Mouse (Mus musculus): ENCODE results near the gene Cnbp. TPM values are rescaled to one million over a fixed set of nuclear protein-coding genes. Genes with fewer than 3 reads are reported as not detected.

The Cnbp gene
- polyA plus RNA-seq (2014; fragmentation: Nextera tagmentation; extraction: Ambion mirVana), result 742 and 747 TPM in 2 replicates

DNA sequence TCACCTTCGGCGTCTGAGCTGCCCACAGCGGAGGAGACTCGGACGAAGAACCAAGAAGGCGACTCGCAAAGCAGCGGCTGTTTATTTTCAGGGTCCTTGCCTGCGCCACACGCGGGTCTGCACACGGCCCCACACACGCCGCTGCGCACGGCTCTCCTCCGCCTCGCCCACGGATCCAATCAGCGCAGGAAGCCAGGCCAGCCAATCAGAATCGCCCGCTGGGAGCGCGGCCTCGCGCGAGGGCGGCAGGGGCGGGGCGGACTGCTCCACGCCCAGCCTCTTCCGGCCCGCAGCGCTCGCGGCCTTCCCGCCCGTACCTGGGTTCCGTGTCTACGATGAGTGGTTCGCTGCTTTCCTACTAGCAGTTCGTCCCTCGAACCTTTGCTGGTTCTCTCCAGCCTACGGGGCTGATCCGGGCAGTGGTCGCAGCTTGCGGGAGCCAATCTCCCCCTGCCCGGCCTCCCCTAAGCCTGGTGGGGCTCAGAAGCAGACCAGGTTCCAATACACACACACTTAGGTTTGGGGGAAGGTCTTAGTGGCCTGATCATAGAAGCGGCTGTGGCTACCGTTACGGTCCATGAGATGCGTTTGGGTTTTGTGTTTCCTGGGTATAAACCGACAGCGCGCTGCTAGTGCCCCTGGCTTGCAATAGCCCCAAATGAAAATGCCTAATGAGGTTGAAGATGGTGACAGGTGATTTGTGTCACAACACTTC is at the start of gene Cnbp:
Gene Cnbp (minus strand): TSS at position 207 of the 715 bp plus-strand sequence.
- Histone ChIP-seq H3K9me3 (ENCODE audit: control insufficient read depth, low read length) (no peaks in the 10 kb centered on the region), H3K4me1 (ENCODE audit: control insufficient read depth in 2 of 2, insufficient read depth in 2 of 2, low read length in 2 of 2) (peaks cover 0 to 26% of the 10 kb centered on the region in 2 experiments; a peak in 3 of 4 replicates), H3K9ac (ENCODE audit: low read length) (peak within 1 kb of the TSS; percentile 99), H3K27ac (replicated peaks in 1 of 2; ENCODE audit: control insufficient read depth in 1 of 2, insufficient read depth in 1 of 2, low read depth in 2 of 2, low read length in 2 of 2) (peak within 1 kb of the TSS; percentile 87 to 91), H3K27me3 (ENCODE audit: control insufficient read depth, insufficient read depth, low read length) (no peaks in the 10 kb centered on the region), H3K4me3 (ENCODE audit: control insufficient read depth in 1 of 2, insufficient read depth in 1 of 2, low read depth in 1 of 2, low read length in 2 of 2) (peak within 1 kb of the TSS; percentile 70 to 96), H3K36me3 (ENCODE audit: control insufficient read depth, insufficient read depth, low read length) (peaks cover 16% of the 10 kb centered on the region; the same call in 1 of the 2 replicates), H3K4me2 (ENCODE audit: low read length) (peak within 1 kb of the TSS; percentile 91)
- under 1% methylated on average over 55 of the region's 55 CpGs for WGBS
- peak; percentile 96 for ATAC-seq (ENCODE audit: insufficient number of reproducible peaks, insufficient read depth, low FRiP score, low read depth)

DNA sequence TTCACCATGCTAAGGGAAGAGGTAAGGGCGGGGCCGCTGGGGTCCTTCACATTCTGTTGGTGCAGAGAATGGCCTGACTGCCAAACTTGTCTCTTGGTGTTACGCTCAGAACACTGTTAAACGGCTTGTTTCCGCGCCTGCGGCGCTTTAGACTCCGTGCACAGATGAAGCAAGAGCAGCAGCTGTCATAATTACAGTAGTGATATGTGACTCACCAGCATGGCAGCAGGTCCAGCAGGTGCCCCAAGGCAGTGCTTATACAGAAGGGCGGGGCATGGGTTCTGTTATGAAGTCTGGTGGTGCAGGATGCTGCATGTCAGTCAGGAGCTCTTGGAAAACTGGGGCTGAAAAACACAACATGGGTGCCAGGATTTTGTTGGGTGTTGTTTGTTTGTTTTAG is 47.1 kb upstream of the Cnbp start:
- Histone ChIP-seq H3K27ac (replicated peaks in 1 of 2; ENCODE audit: control insufficient read depth in 1 of 2, insufficient read depth in 1 of 2, low read depth in 2 of 2, low read length in 2 of 2) (no peak overlapping the region), H3K4me1 (ENCODE audit: control insufficient read depth in 2 of 2, insufficient read depth in 2 of 2, low read length in 2 of 2) (no peaks in the 10 kb centered on the region), H3K4me3 (ENCODE audit: control insufficient read depth in 1 of 2, insufficient read depth in 1 of 2, low read depth in 1 of 2, low read length in 2 of 2) (no peak overlapping the region), H3K9ac (ENCODE audit: low read length) (no peak overlapping the region), H3K4me2 (ENCODE audit: low read length) (no peak overlapping the region), H3K9me3 (ENCODE audit: control insufficient read depth, low read length) (no peaks in the 10 kb centered on the region), H3K36me3 (ENCODE audit: control insufficient read depth, insufficient read depth, low read length) (peaks cover 100% of the 10 kb centered on the region), H3K27me3 (ENCODE audit: control insufficient read depth, insufficient read depth, low read length) (no peaks in the 10 kb centered on the region)
- WGBS, result 95% methylated on average over 10 of the region's 10 CpGs
- ATAC-seq (ENCODE audit: insufficient number of reproducible peaks, insufficient read depth, low FRiP score, low read depth), result no peak

DNA sequence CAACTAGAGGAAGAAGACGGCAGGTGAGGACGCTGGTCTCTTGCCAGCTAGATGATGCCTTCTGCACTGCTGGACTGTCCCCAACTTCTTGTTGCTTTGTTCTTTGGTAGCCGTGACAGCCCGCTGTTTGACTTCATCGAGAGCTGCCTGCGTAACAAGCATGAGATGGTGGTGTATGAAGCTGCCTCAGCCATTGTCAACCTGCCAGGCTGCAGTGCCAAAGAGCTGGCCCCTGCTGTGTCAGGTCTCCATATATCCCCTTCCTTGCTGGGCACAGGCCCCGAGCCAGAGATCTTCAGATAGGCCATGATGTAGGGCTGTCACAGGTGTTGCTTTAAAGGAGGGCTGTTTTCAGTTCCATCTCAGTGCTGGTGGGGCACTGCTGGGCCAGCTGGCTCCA is 43.0 kb upstream of the Cnbp start:
- Histone ChIP-seq H3K27me3 (ENCODE audit: control insufficient read depth, insufficient read depth, low read length) (no peaks in the 10 kb centered on the region), H3K4me1 (ENCODE audit: control insufficient read depth in 2 of 2, insufficient read depth in 2 of 2, low read length in 2 of 2) (peaks cover 0 to under 1% of the 10 kb centered on the region in 2 experiments; a peak in 2 of 4 replicates), H3K9me3 (ENCODE audit: control insufficient read depth, low read length) (no peaks in the 10 kb centered on the region), H3K4me2 (ENCODE audit: low read length) (no peak overlapping the region), H3K27ac (replicated peaks in 1 of 2; ENCODE audit: control insufficient read depth in 1 of 2, insufficient read depth in 1 of 2, low read depth in 2 of 2, low read length in 2 of 2) (no peak overlapping the region), H3K9ac (ENCODE audit: low read length) (no peak overlapping the region), H3K4me3 (ENCODE audit: control insufficient read depth in 1 of 2, insufficient read depth in 1 of 2, low read depth in 1 of 2, low read length in 2 of 2) (no peak overlapping the region), H3K36me3 (ENCODE audit: control insufficient read depth, insufficient read depth, low read length) (peaks cover 100% of the 10 kb centered on the region)
- 94% methylated on average over 7 of the region's 7 CpGs for WGBS
- ATAC-seq (ENCODE audit: insufficient number of reproducible peaks, insufficient read depth, low FRiP score, low read depth), result no peak

DNA sequence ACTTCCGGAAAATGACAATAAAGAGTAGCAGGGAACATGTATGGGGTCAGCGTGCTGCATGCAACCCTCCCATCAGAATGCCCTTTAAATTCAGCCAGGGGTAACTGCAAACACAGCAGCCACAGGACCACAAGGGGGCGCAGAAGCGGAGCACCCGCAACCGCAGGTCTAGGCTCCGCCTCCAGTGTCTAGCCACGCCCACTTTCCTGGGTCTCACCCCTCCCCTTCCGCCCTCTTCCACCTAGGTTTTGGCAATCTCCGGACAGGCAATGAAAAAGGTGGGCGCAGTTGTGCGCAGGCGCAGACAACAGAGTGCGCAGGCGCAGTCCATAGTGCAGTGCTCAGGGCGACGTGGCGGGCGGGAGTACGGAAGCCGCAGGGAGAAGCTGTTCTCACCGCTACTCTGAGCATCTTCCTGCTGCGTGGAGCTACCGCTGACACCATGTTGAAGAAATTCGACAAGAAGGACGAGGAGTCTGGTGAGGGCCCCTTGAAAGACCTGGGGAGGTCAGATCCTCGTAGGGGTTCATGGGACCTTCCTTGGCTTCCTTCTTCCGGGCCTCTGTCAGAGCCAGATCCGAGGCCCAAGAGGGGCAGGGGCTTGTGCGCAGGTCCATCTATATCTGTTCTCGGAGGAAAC is 36.8 kb upstream of the Cnbp start, which contains the start of gene Copg1:
Gene Copg1 (plus strand): TSS at position 221 of the 640 bp plus-strand sequence.
- peak within 1 kb of the TSS; percentile 96 for H3K9ac ChIP-seq (ENCODE audit: low read length)
- H3K4me2 ChIP-seq (ENCODE audit: low read length), result peak within 1 kb of the TSS; percentile 78
- peak within 1 kb of the TSS; percentile 79 to 88 for H3K27ac ChIP-seq (replicated peaks in 1 of 2; ENCODE audit: control insufficient read depth in 1 of 2, insufficient read depth in 1 of 2, low read depth in 2 of 2, low read length in 2 of 2)
- ATAC-seq (ENCODE audit: insufficient number of reproducible peaks, insufficient read depth, low FRiP score, low read depth), result peak; percentile 94
- H3K36me3 ChIP-seq (ENCODE audit: control insufficient read depth, insufficient read depth, low read length), result peaks cover 39% of the 10 kb centered on the region
- no peaks in the 10 kb centered on the region for H3K27me3 ChIP-seq (ENCODE audit: control insufficient read depth, insufficient read depth, low read length)
- WGBS, result under 1% methylated on average over 31 of the region's 31 CpGs
- H3K4me3 ChIP-seq (ENCODE audit: control insufficient read depth in 1 of 2, insufficient read depth in 1 of 2, low read depth in 1 of 2, low read length in 2 of 2), result peak within 1 kb of the TSS; percentile 92 to 98
- peaks cover 5 to 8% of the 10 kb centered on the region in 2 experiments; a peak in 3 of 4 replicates for H3K4me1 ChIP-seq (ENCODE audit: control insufficient read depth in 2 of 2, insufficient read depth in 2 of 2, low read length in 2 of 2)
- no peaks in the 10 kb centered on the region for H3K9me3 ChIP-seq (ENCODE audit: control insufficient read depth, low read length)

DNA sequence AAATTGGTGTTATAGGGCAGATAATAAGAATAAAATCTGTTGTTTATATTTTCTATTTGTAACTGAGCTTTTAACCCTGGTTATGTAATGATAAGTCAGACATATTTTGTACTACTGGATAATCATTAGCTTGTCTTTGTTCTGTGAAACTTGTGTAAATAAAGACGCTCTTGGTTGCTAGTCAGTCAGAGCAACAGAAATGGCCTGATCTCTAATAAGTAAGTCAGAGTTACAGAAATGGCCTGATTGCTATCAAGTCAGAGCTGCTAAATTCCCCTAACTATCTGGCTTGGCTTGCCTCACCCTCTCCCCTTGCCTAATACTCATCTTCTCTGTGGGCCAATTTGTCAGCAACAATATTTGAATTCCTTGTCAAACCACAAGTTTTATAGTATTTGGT is 35.8 kb upstream of the Cnbp start:
- H3K4me2 ChIP-seq (ENCODE audit: low read length), result no peak overlapping the region
- no peak overlapping the region for H3K4me3 ChIP-seq (ENCODE audit: control insufficient read depth in 1 of 2, insufficient read depth in 1 of 2, low read depth in 1 of 2, low read length in 2 of 2)
- ATAC-seq (ENCODE audit: insufficient number of reproducible peaks, insufficient read depth, low FRiP score, low read depth), result no peak
- H3K9ac ChIP-seq (ENCODE audit: low read length), result no peak overlapping the region
- H3K27me3 ChIP-seq (ENCODE audit: control insufficient read depth, insufficient read depth, low read length), result no peaks in the 10 kb centered on the region
- peaks cover 5 to 8% of the 10 kb centered on the region in 2 experiments; a peak in 3 of 4 replicates for H3K4me1 ChIP-seq (ENCODE audit: control insufficient read depth in 2 of 2, insufficient read depth in 2 of 2, low read length in 2 of 2)
- H3K36me3 ChIP-seq (ENCODE audit: control insufficient read depth, insufficient read depth, low read length), result peaks cover 29% of the 10 kb centered on the region
- H3K9me3 ChIP-seq (ENCODE audit: control insufficient read depth, low read length), result no peaks in the 10 kb centered on the region
- H3K27ac ChIP-seq (replicated peaks in 1 of 2; ENCODE audit: control insufficient read depth in 1 of 2, insufficient read depth in 1 of 2, low read depth in 2 of 2, low read length in 2 of 2), result no peak overlapping the region
- WGBS, result 71% methylated on average over 1 of the region's 1 CpGs

DNA sequence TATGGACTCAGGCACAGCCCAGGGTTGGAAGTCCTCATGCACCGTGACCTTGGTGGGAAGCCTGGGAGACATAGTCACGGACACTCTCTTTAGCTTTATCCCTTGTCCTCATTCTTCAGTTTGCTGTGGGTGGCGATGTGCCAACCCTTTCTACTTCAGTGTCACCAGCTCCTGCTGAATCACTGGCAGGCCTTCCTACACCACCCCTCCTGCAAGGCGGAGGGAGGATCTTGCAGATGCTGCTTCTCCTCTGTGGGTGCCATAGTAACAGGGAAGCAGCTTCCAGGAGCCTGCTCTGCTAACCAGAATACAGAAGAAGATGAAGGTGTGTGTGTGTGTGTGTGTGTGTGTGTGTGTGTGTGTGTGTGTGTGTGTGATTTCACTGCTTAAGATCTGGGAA is 31.9 kb upstream of the Cnbp start:
- no peak overlapping the region for H3K27ac ChIP-seq (replicated peaks in 1 of 2; ENCODE audit: control insufficient read depth in 1 of 2, insufficient read depth in 1 of 2, low read depth in 2 of 2, low read length in 2 of 2)
- no peak overlapping the region for H3K4me2 ChIP-seq (ENCODE audit: low read length)
- H3K4me1 ChIP-seq (ENCODE audit: control insufficient read depth in 2 of 2, insufficient read depth in 2 of 2, low read length in 2 of 2), result peaks cover 0 to 2% of the 10 kb centered on the region in 2 experiments; a peak in 1 of 4 replicates
- H3K27me3 ChIP-seq (ENCODE audit: control insufficient read depth, insufficient read depth, low read length), result no peaks in the 10 kb centered on the region
- no peaks in the 10 kb centered on the region for H3K9me3 ChIP-seq (ENCODE audit: control insufficient read depth, low read length)
- no peak for ATAC-seq (ENCODE audit: insufficient number of reproducible peaks, insufficient read depth, low FRiP score, low read depth)
- H3K36me3 ChIP-seq (ENCODE audit: control insufficient read depth, insufficient read depth, low read length), result no peaks in the 10 kb centered on the region
- H3K9ac ChIP-seq (ENCODE audit: low read length), result no peak overlapping the region
- WGBS, result 49% methylated on average over 4 of the region's 4 CpGs
- no peak overlapping the region for H3K4me3 ChIP-seq (ENCODE audit: control insufficient read depth in 1 of 2, insufficient read depth in 1 of 2, low read depth in 1 of 2, low read length in 2 of 2)

DNA sequence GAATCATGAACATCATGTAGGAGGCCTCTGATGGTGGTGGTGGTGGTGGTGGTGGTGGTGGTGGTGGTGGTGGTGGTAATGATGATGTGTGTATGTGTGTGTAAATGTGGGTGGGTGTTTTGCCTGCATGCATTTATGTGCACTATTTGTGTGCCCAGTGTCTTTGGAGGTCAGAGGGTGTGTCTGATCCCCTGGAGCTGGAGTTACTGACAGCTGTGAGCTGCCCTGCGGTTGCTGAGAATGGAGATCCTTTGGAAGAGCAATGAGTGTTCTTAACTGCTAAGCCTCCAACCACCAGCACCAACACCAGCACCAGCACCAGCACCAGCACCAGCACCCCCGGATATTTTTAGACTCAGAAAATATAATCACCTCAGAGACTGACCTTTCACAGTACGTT is 31.3 kb upstream of the Cnbp start:
- peaks cover 0 to 2% of the 10 kb centered on the region in 2 experiments; a peak in 1 of 4 replicates for H3K4me1 ChIP-seq (ENCODE audit: control insufficient read depth in 2 of 2, insufficient read depth in 2 of 2, low read length in 2 of 2)
- H3K9me3 ChIP-seq (ENCODE audit: control insufficient read depth, low read length), result no peaks in the 10 kb centered on the region
- 67% methylated on average over 3 of the region's 3 CpGs for WGBS
- no peak overlapping the region for H3K4me3 ChIP-seq (ENCODE audit: control insufficient read depth in 1 of 2, insufficient read depth in 1 of 2, low read depth in 1 of 2, low read length in 2 of 2)
- H3K27me3 ChIP-seq (ENCODE audit: control insufficient read depth, insufficient read depth, low read length), result no peaks in the 10 kb centered on the region
- ATAC-seq (ENCODE audit: insufficient number of reproducible peaks, insufficient read depth, low FRiP score, low read depth), result no peak
- no peak overlapping the region for H3K9ac ChIP-seq (ENCODE audit: low read length)
- no peak overlapping the region for H3K27ac ChIP-seq (replicated peaks in 1 of 2; ENCODE audit: control insufficient read depth in 1 of 2, insufficient read depth in 1 of 2, low read depth in 2 of 2, low read length in 2 of 2)
- no peaks in the 10 kb centered on the region for H3K36me3 ChIP-seq (ENCODE audit: control insufficient read depth, insufficient read depth, low read length)
- no peak overlapping the region for H3K4me2 ChIP-seq (ENCODE audit: low read length)
